Mouse (Mus musculus) frontal cortex, postnatal 36 days (tissue): ENCODE results near the gene Shq1.

Source experiments
- DNase-seq, 2 experiments: peaks; one replicate each; pipeline ENCODE4 v3.0.0; 2022; ENCODE audit warnings: low spot score in 2 of 2

The Shq1 gene

GRCm38 (mm10) chr6:100532326-100532725, 138.6 kb downstream of the Shq1 start:
- no peak for DNase-seq

GRCm38 (mm10) chr6:100529673-100530072, 141.3 kb downstream of the Shq1 start:
- no peak for DNase-seq

GRCm38 (mm10) chr6:100528556-100528955, 142.4 kb downstream of the Shq1 start:
- no peak for DNase-seq

GRCm38 (mm10) chr6:100527972-100528371, 143.0 kb downstream of the Shq1 start:
- no peak for DNase-seq

GRCm38 (mm10) chr6:100527161-100527560, 143.8 kb downstream of the Shq1 start:
- no peak for DNase-seq

- DNase-seq: no peak
Measured at GRCm38 (mm10) chr6:100526066-100526465, 144.9 kb downstream of the Shq1 start.

- DNase-seq: no peak
Measured at GRCm38 (mm10) chr6:100525496-100525895, 145.5 kb downstream of the Shq1 start.

GRCm38 (mm10) chr6:100522495-100522894, 148.5 kb downstream of the Shq1 start:
- DNase-seq: no peak

GRCm38 (mm10) chr6:100521615-100522398, 149.2 kb downstream of the Shq1 start:
- DNase-seq: no peak

GRCm38 (mm10) chr6:100520558-100521099, 150.3 kb downstream of the Shq1 start:
- DNase-seq: no peak

GRCm38 (mm10) chr6:100519837-100520236, 151.1 kb downstream of the Shq1 start:
- DNase-seq: no peak
